In genomic region chr8:70766571-70767440, GRCm38 (mm10) we compare ENCODE assay signal across 8 mouse cellular contexts. TPM values are rescaled to one million over a fixed set of nuclear protein-coding genes. Genes with fewer than 3 reads are reported as not detected.
DNase-seq lines count a peak whose midpoint lies in the region; ATAC-seq and TF ChIP-seq lines count a peak whose summit lies in the region.

No protein-coding gene starts in this region.

- peak; percentile 85 for DNase-seq in Muller cell, postnatal 12 days (ENCODE audit: inconsistent ontology term)
- peak; percentile 66 for DNase-seq in c-Kit-positive CD71-positive TER-119-negative erythroid progenitor cells, embryonic 14.5 days (ENCODE audit: low read depth)
- no peak for DNase-seq in forebrain, embryonic 14.5 days (ENCODE audit: low spot score)
- peak; percentile 66 for DNase-seq in hindbrain, embryonic 10.5 days (ENCODE audit: low spot score)
- DNase-seq in limb, embryonic 14.5 days (ENCODE audit: low spot score), result peak; percentile 79
- DNase-seq in midbrain, embryonic 14.5 days, result no peak
- peak; percentile 69 for DNase-seq in urinary bladder, postnatal 25 days (ENCODE audit: low spot score)
- no peak for DNase-seq in left cerebral cortex, adult 18-20 months (ENCODE audit: low spot score in 2 of 2)

- peaks cover 9% of the 10 kb centered on the region for H3K4me1 ChIP-seq in forebrain, embryonic 14.5 days (ENCODE audit: control insufficient read depth, insufficient read depth, low read length)
- peaks cover 50% of the 10 kb centered on the region for H3K4me1 ChIP-seq in hindbrain, embryonic 10.5 days (replicated peaks)
- peaks cover 15% of the 10 kb centered on the region; the same call in 1 of the 2 replicates for H3K4me1 ChIP-seq in limb, embryonic 14.5 days (ENCODE audit: control insufficient read depth, insufficient read depth, low read length)
- peaks cover 12% of the 10 kb centered on the region; the same call in 1 of the 2 replicates for H3K4me1 ChIP-seq in midbrain, embryonic 14.5 days (ENCODE audit: control insufficient read depth, insufficient read depth, low read length)

- H3K27ac ChIP-seq in forebrain, embryonic 14.5 days (ENCODE audit: low read depth, low read length), result no peak overlapping the region
- peak overlapping the region; percentile 77 for H3K27ac ChIP-seq in hindbrain, embryonic 10.5 days
- H3K27ac ChIP-seq in limb, embryonic 14.5 days (replicated peaks; ENCODE audit: low read depth, low read length), result no peak overlapping the region
- no peak overlapping the region for H3K27ac ChIP-seq in midbrain, embryonic 14.5 days (replicated peaks; ENCODE audit: low read depth, low read length)

- 10% methylated on average over 21 of the region's 21 CpGs for WGBS in forebrain, embryonic 14.5 days
- 8% methylated on average over 21 of the region's 21 CpGs for WGBS in hindbrain, embryonic 10.5 days
- WGBS in limb, embryonic 14.5 days, result 7% methylated on average over 21 of the region's 21 CpGs
- WGBS in midbrain, embryonic 14.5 days, result 8% methylated on average over 21 of the region's 21 CpGs

- no peaks in the 10 kb centered on the region for H3K9me3 ChIP-seq in forebrain, embryonic 14.5 days (replicated peaks; ENCODE audit: control insufficient read depth, low read length)
- no peaks in the 10 kb centered on the region for H3K9me3 ChIP-seq in hindbrain, embryonic 10.5 days
- no peaks in the 10 kb centered on the region for H3K9me3 ChIP-seq in limb, embryonic 14.5 days (ENCODE audit: control insufficient read depth, low read length)
- no peaks in the 10 kb centered on the region for H3K9me3 ChIP-seq in midbrain, embryonic 14.5 days (ENCODE audit: control insufficient read depth, low read length)

- H3K27me3 ChIP-seq in forebrain, embryonic 14.5 days (replicated peaks; ENCODE audit: control insufficient read depth, insufficient read depth, low read length), result no peaks in the 10 kb centered on the region
- H3K27me3 ChIP-seq in hindbrain, embryonic 10.5 days (ENCODE audit: insufficient read depth, poor library complexity, severe bottlenecking), result peaks cover 34% of the 10 kb centered on the region
- H3K27me3 ChIP-seq in limb, embryonic 14.5 days (ENCODE audit: control insufficient read depth, insufficient read depth, low read length), result no peaks in the 10 kb centered on the region
- peaks cover 12% of the 10 kb centered on the region; the same call in 1 of the 2 replicates for H3K27me3 ChIP-seq in midbrain, embryonic 14.5 days (ENCODE audit: control insufficient read depth, insufficient read depth, low read length)

- peak overlapping the region; percentile 50; the same call in 1 of the 2 replicates for H3K9ac ChIP-seq in forebrain, embryonic 14.5 days (ENCODE audit: low read length)
- peak overlapping the region; percentile 55 for H3K9ac ChIP-seq in limb, embryonic 14.5 days (ENCODE audit: low read depth, low read length, severe bottlenecking)
- peak overlapping the region; percentile 36; the same call in 1 of the 2 replicates for H3K9ac ChIP-seq in midbrain, embryonic 14.5 days (replicated peaks; ENCODE audit: low read length)

- ATAC-seq in forebrain, embryonic 14.5 days, result peak; percentile 11; the same call in 1 of the 2 replicates
- ATAC-seq in limb, embryonic 14.5 days (ENCODE audit: low FRiP score, low read depth), result peak; percentile 53
- ATAC-seq in midbrain, embryonic 14.5 days (ENCODE audit: low FRiP score, low TSS enrichment), result no peak

- peaks cover 52% of the 10 kb centered on the region for H3K36me3 ChIP-seq in forebrain, embryonic 14.5 days (ENCODE audit: control insufficient read depth, insufficient read depth, low read length)
- H3K36me3 ChIP-seq in hindbrain, embryonic 10.5 days, result peaks cover 53% of the 10 kb centered on the region
- peaks cover 35% of the 10 kb centered on the region for H3K36me3 ChIP-seq in limb, embryonic 14.5 days (ENCODE audit: control insufficient read depth, insufficient read depth, low read length)
- H3K36me3 ChIP-seq in midbrain, embryonic 14.5 days (ENCODE audit: control insufficient read depth, insufficient read depth, low read length), result peaks cover 47% of the 10 kb centered on the region

- 0 out of 2 replicates have a peak, but pooled peaks have one; percentile 39 for TF ChIP-seq POLR2A in limb, embryonic 14.5 days (IDR thresholded peaks at IDR 0.05; ENCODE audit: borderline replicate concordance, extremely low read depth, insufficient read depth, insufficient read length)

- H3K4me2 ChIP-seq in forebrain, embryonic 14.5 days (ENCODE audit: low read length), result peak overlapping the region; percentile 46
- H3K4me2 ChIP-seq in limb, embryonic 14.5 days (replicated peaks; ENCODE audit: low read depth, low read length, severe bottlenecking), result peak overlapping the region; percentile 88
- peak overlapping the region; percentile 45 for H3K4me2 ChIP-seq in midbrain, embryonic 14.5 days (ENCODE audit: low read length)

- peak overlapping the region; percentile 3; the same call in 1 of the 2 replicates for H3K4me3 ChIP-seq in forebrain, embryonic 14.5 days (ENCODE audit: low read depth, low read length)
- peak overlapping the region; percentile 50 for H3K4me3 ChIP-seq in hindbrain, embryonic 10.5 days
- H3K4me3 ChIP-seq in limb, embryonic 14.5 days (replicated peaks; ENCODE audit: low read length), result peak overlapping the region; percentile 44
- peak overlapping the region; percentile 18; the same call in 1 of the 2 replicates for H3K4me3 ChIP-seq in midbrain, embryonic 14.5 days (replicated peaks; ENCODE audit: low read depth, low read length)

RNA-seq across cellular contexts. Expression of gene Mpv17l2, which starts 6.1 kb away (rescaled TPM):
- 52.3 and 60.8 TPM in 2 replicates for polyA plus RNA-seq in forebrain, embryonic 14.5 days (2014; fragmentation: Nextera tagmentation; extraction: Ambion mirVana)
- polyA plus RNA-seq in hindbrain, embryonic 10.5 days (2016; fragmentation: Nextera tagmentation; extraction: Ambion mirVana), result 35.0 and 40.6 TPM in 2 replicates
- 27.7 and 41.6 TPM in 2 replicates for polyA plus RNA-seq in limb, embryonic 14.5 days (2012; rRNA removed)
- polyA plus RNA-seq in limb, embryonic 14.5 days (2014; fragmentation: Nextera tagmentation; extraction: Ambion mirVana), result 36.0 and 40.3 TPM in 2 replicates
- polyA plus RNA-seq in midbrain, embryonic 14.5 days (2014; fragmentation: Nextera tagmentation; extraction: Ambion mirVana), result 37.1 and 39.0 TPM in 2 replicates
- 10 to 100 TPM; 31.3 to 31.4 TPM for total RNA-seq in left cerebral cortex, adult 18-20 months (2021)

RNA-seq across cellular contexts. Expression of gene Pik3r2, which starts 9.7 kb away (rescaled TPM):
- polyA plus RNA-seq in forebrain, embryonic 14.5 days (2014; fragmentation: Nextera tagmentation; extraction: Ambion mirVana), result 57.9 and 84.9 TPM in 2 replicates
- 73.4 and 82.1 TPM in 2 replicates for polyA plus RNA-seq in hindbrain, embryonic 10.5 days (2016; fragmentation: Nextera tagmentation; extraction: Ambion mirVana)
- 111 and 137 TPM in 2 replicates for polyA plus RNA-seq in limb, embryonic 14.5 days (2012; rRNA removed)
- 73.5 and 74.7 TPM in 2 replicates for polyA plus RNA-seq in limb, embryonic 14.5 days (2014; fragmentation: Nextera tagmentation; extraction: Ambion mirVana)
- polyA plus RNA-seq in midbrain, embryonic 14.5 days (2014; fragmentation: Nextera tagmentation; extraction: Ambion mirVana), result 79.2 and 84.7 TPM in 2 replicates
- total RNA-seq in left cerebral cortex, adult 18-20 months (2021), result 100 to 1,000 TPM; 150 to 153 TPM

RNA-seq across cellular contexts. Expression of gene Rab3a, which starts 12.3 kb away (rescaled TPM):
- 330 and 371 TPM in 2 replicates for polyA plus RNA-seq in forebrain, embryonic 14.5 days (2014; fragmentation: Nextera tagmentation; extraction: Ambion mirVana)
- 24.8 and 70.3 TPM in 2 replicates for polyA plus RNA-seq in hindbrain, embryonic 10.5 days (2016; fragmentation: Nextera tagmentation; extraction: Ambion mirVana)
- 27.2 and 36.6 TPM in 2 replicates for polyA plus RNA-seq in limb, embryonic 14.5 days (2012; rRNA removed)
- 19.8 and 20.1 TPM in 2 replicates for polyA plus RNA-seq in limb, embryonic 14.5 days (2014; fragmentation: Nextera tagmentation; extraction: Ambion mirVana)
- polyA plus RNA-seq in midbrain, embryonic 14.5 days (2014; fragmentation: Nextera tagmentation; extraction: Ambion mirVana), result 407 and 464 TPM in 2 replicates
- total RNA-seq in left cerebral cortex, adult 18-20 months (2021), result 100 to 1,000 TPM; 870 to 892 TPM

RNA-seq across cellular contexts. Expression of gene Mast3, which starts 38.0 kb away (rescaled TPM):
- 15.5 and 18.6 TPM in 2 replicates for polyA plus RNA-seq in forebrain, embryonic 14.5 days (2014; fragmentation: Nextera tagmentation; extraction: Ambion mirVana)
- polyA plus RNA-seq in hindbrain, embryonic 10.5 days (2016; fragmentation: Nextera tagmentation; extraction: Ambion mirVana), result 11.4 and 18.2 TPM in 2 replicates
- 37.2 and 57.8 TPM in 2 replicates for polyA plus RNA-seq in limb, embryonic 14.5 days (2012; rRNA removed)
- 14.4 and 16.2 TPM in 2 replicates for polyA plus RNA-seq in limb, embryonic 14.5 days (2014; fragmentation: Nextera tagmentation; extraction: Ambion mirVana)
- polyA plus RNA-seq in midbrain, embryonic 14.5 days (2014; fragmentation: Nextera tagmentation; extraction: Ambion mirVana), result 22.7 and 24.3 TPM in 2 replicates
- total RNA-seq in left cerebral cortex, adult 18-20 months (2021), result 100 to 1,000 TPM; 317 to 334 TPM

RNA-seq across cellular contexts. Expression of gene Il12rb1, which starts 41.4 kb away (rescaled TPM):
- polyA plus RNA-seq in forebrain, embryonic 14.5 days (2014; fragmentation: Nextera tagmentation; extraction: Ambion mirVana), result 0.22 TPM in 1 of 2 replicates, not detected in the other
- polyA plus RNA-seq in hindbrain, embryonic 10.5 days (2016; fragmentation: Nextera tagmentation; extraction: Ambion mirVana), result 0.05 TPM in 1 of 2 replicates, not detected in the other
- polyA plus RNA-seq in limb, embryonic 14.5 days (2012; rRNA removed), result 0.04 and 0.13 TPM in 2 replicates
- 0.21 TPM in 1 of 2 replicates, not detected in the other for polyA plus RNA-seq in limb, embryonic 14.5 days (2014; fragmentation: Nextera tagmentation; extraction: Ambion mirVana)
- 0.45 TPM in 1 of 2 replicates, not detected in the other for polyA plus RNA-seq in midbrain, embryonic 14.5 days (2014; fragmentation: Nextera tagmentation; extraction: Ambion mirVana)
- total RNA-seq in left cerebral cortex, adult 18-20 months (2021), result under 1 TPM; 0.63 to 0.77 TPM

Comparison
In these comparisons a context has a peak if more than half of its experiments do, and no peak if none do; other contexts are left out.
1. DNase-seq: peak in Muller cell, postnatal 12 days (single experiment), c-Kit-positive CD71-positive TER-119-negative erythroid progenitor cells, embryonic 14.5 days (single experiment), hindbrain, embryonic 10.5 days (single experiment), limb, embryonic 14.5 days (single experiment) and urinary bladder, postnatal 25 days (single experiment); none in forebrain, embryonic 14.5 days (single experiment), midbrain, embryonic 14.5 days (single experiment) and left cerebral cortex, adult 18-20 months (0 of 2).
2. Peak in every context shown above with its lines, with median percentiles within 50 percentile points of each other: H3K4me2 ChIP-seq, H3K4me3 ChIP-seq and H3K9ac ChIP-seq.